Mouse (Mus musculus) gastrocnemius, postnatal 25 days (tissue): Measurements from ENCODE around the gene Isg15. TPM values are rescaled to one million over a fixed set of nuclear protein-coding genes. Genes with fewer than 3 reads are reported as not detected.

ENCODE experiments used
- DNase-seq: peaks from one replicate; pipeline ENCODE4 v3.0.0; 2022
- long read RNA-seq, 2 experiments: library from polyadenylated mRNA; stranded (forward); transcript quantifications; one replicate each; pipeline ENCODE4 v2.0.0; 2021
- total RNA-seq, 2 experiments: library from RNA; stranded (reverse); gene quantifications; 1 replicate in 1 of 2; 2 replicates in 1 of 2; pipeline ENCODE4 v1.2.3; 2021

The Isg15 gene
- total RNA-seq = 1 to 10 TPM; 1.0 to 1.1 TPM
- long read RNA-seq, experiment 1, partial matches to known transcripts = 1 of 2 reads
- long read RNA-seq, experiment 1, other reads (novel, unspliced or antisense) = 0 of 2 reads
- long read RNA-seq, experiment 2 = 0 reads

- DNase-seq = no peak
Measured at GRCm38 (mm10) chr4:156200623-156201475, at the start of gene Isg15. Isg15 (minus strand) TSS chr4:156200818.

- no peak for DNase-seq
Measured at GRCm38 (mm10) chr4:156249567-156249966, 48.9 kb upstream of the Isg15 start.

- DNase-seq = no peak
Measured at GRCm38 (mm10) chr4:156236651-156237447, 36.2 kb upstream of the Isg15 start.

- DNase-seq = peak; percentile 89
Measured at GRCm38 (mm10) chr4:156235808-156236533, 35.4 kb upstream of the Isg15 start, which contains the start of gene Noc2l. Noc2l (plus strand) TSS chr4:156236010.

GRCm38 (mm10) chr4:156235360-156235770, 34.7 kb upstream of the Isg15 start:
- DNase-seq = no peak

GRCm38 (mm10) chr4:156234701-156235213, 34.1 kb upstream of the Isg15 start, which contains the start of gene Plekhn1:
Plekhn1 (minus strand) TSS chr4:156234857.
- DNase-seq = peak; percentile 75

GRCm38 (mm10) chr4:156234021-156234501, 33.4 kb upstream of the Isg15 start:
- no peak for DNase-seq

- DNase-seq = no peak
Measured at GRCm38 (mm10) chr4:156228393-156229024, 27.9 kb upstream of the Isg15 start.

- no peak for DNase-seq
Measured at GRCm38 (mm10) chr4:156227752-156228392, 27.3 kb upstream of the Isg15 start.

- DNase-seq = no peak
Measured at GRCm38 (mm10) chr4:156224276-156224675, 23.7 kb upstream of the Isg15 start.

GRCm38 (mm10) chr4:156219936-156220335, 19.3 kb upstream of the Isg15 start:
- DNase-seq = no peak

- no peak for DNase-seq
Measured at GRCm38 (mm10) chr4:156217838-156218237, 17.2 kb upstream of the Isg15 start.

GRCm38 (mm10) chr4:156217022-156217669, 16.5 kb upstream of the Isg15 start:
- DNase-seq = peak; percentile 49

- DNase-seq = no peak
Measured at GRCm38 (mm10) chr4:156216196-156216595, 15.6 kb upstream of the Isg15 start.

GRCm38 (mm10) chr4:156215649-156216048, 15.0 kb upstream of the Isg15 start, which contains the start of gene Perm1:
Perm1 (plus strand) TSS chr4:156215868.
- peak; percentile 85 for DNase-seq

- no peak for DNase-seq
Measured at GRCm38 (mm10) chr4:156213134-156213533, 12.5 kb upstream of the Isg15 start.

GRCm38 (mm10) chr4:156209963-156210635, 9.5 kb upstream of the Isg15 start:
- DNase-seq = no peak

GRCm38 (mm10) chr4:156208872-156209271, 8.3 kb upstream of the Isg15 start:
- no peak for DNase-seq

GRCm38 (mm10) chr4:156203413-156204131, 3.0 kb upstream of the Isg15 start:
- DNase-seq = no peak
